Mouse (Mus musculus) ES-Bruce4 (cell line): ENCODE data around the gene Bicdl1.

Experiments
- CTCF ChIP-seq: IDR thresholded peaks from one replicate; pipeline ENCODE4 v1.8.1; 2011; ENCODE audit warnings: low read depth, low read length
- EP300 ChIP-seq: IDR thresholded peaks from 2 replicates; pipeline ENCODE4 v1.6.1; 2011; ENCODE audit warnings: low read depth, low read length; ENCODE audit not compliant: insufficient read depth
- POLR2A ChIP-seq: IDR thresholded peaks from one replicate; pipeline ENCODE4 v1.8.1; 2011; ENCODE audit warnings: low read length; ENCODE audit not compliant: insufficient read depth

DNA sequence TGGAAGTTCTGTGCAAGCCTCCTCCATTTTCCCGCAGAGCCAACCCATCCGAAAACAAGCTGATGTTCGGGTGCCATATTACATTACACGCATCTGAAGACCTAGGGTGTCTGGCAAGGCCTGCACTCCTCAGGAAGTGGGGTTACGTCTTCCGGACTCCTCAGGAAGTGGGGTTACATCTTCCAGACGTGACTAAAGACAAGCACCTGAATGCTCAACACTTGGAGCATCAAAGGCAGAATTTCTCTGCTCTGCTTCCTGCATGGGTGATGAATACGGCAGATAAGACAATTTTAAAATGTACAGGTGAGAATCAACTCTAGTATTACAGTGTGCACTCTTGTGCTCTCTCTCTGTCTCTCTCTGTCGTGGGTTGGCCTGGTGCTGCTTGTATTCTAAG is 23.4 kb upstream of the Bicdl1 start:
- no peak for TF ChIP-seq POLR2A
- no peak for TF ChIP-seq CTCF
- no peak for TF ChIP-seq EP300
